Mouse (Mus musculus) layer of hippocampus, adult 18-20 months (tissue): Measurements from ENCODE around the gene Dcps. TPM values are rescaled to one million over a fixed set of nuclear protein-coding genes. Genes with fewer than 3 reads are reported as not detected.
A peak's percentile ranks its signal among the peaks of the same experiment; 100 is the strongest.

Experiments used
- DNase-seq, 2 experiments: peaks; one replicate each; pipeline ENCODE4 v3.0.0; 2022; ENCODE audit warnings: low spot score in 2 of 2
- long read RNA-seq: library from polyadenylated mRNA; stranded (forward); transcript quantifications from one replicate; pipeline ENCODE4 v2.0.0, GENCODE M21; 2021
- total RNA-seq, 2 experiments: library from RNA; stranded (reverse); gene quantifications; 2 replicates each; pipeline ENCODE4 v1.2.3; 2021

The Dcps gene
- 10 to 100 TPM; 21.1 to 21.2 TPM for total RNA-seq
- long read RNA-seq, transcript Dcps-201 (6 exons, 1,274 nt): major isoform, 20 of 25 reads
- long read RNA-seq, partial matches to known transcripts: 1 of 25 reads
- long read RNA-seq, other reads (novel, unspliced or antisense): 4 of 25 reads

GRCm38 (mm10) chr9:35175251-35176123 lies at the start of gene Dcps:
TSS of gene Dcps (minus strand) at chr9:35176061.
- DNase-seq: peak; percentile 95 to 98

GRCm38 (mm10) chr9:35223466-35223865 lies 47.6 kb upstream of the Dcps start:
- no peak for DNase-seq

DNA sequence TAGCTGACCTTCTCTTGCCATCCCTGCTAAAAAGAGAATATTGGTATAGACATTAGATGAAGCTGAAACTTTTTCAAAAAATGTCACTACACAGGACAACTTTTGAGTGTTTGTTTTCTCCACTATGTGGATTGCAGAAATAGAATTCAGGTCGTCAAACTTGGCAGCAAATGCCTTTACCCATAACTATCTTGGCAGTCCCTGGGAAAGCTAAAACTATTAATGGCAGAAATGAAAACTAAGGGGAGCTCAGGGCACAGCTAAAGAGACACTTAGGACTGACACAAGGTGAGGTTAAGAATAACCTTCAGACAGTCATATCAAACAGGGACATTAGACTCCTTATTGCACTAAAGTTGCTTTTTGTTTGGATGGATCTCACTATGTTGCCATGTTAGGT lies 42.1 kb upstream of the Dcps start:
- DNase-seq: no peak

DNA sequence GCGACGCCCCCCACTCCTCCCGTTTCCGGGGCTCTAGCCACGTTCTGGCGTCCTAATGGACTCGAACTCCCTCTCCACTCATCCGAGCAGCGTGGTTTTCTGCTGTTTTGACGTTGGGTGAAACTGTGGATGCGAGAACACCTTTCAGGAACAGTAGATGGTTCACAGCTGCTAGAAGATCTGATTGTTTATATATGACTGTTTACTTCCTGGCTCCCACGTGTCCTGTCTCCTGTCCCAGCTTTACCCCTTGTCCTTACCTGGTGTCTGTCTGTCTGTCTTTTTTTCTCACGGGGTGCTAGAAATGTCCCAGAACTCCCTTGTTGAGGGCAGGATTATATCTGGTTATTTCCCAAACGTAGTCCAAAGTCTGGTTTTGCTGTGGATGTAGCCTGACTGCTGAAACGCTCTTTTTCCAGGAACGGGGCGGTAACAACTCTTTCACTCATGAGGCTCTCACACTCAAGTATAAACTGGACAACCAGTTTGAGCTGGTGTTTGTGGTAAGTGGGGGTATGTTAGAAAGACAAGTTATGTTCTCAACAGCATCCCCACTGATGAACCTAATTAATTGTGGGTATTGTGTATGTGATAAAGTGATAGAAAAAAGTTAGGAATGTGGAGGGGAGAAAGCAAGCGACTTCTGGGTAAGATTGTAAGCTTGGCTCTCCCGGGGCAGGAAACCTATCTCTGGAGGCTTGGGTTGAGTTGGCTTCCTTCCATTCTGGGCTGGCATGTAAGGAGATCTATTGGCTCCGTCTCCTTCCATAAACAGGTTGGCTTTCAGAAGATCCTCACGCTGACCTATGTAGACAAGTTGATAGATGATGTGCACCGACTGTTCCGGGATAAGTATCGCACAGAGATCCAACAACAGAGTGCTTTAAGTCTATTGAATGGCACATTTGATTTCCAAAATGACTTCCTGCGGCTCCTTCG lies 36.0 kb upstream of the Dcps start:
- DNase-seq: no peak

DNA sequence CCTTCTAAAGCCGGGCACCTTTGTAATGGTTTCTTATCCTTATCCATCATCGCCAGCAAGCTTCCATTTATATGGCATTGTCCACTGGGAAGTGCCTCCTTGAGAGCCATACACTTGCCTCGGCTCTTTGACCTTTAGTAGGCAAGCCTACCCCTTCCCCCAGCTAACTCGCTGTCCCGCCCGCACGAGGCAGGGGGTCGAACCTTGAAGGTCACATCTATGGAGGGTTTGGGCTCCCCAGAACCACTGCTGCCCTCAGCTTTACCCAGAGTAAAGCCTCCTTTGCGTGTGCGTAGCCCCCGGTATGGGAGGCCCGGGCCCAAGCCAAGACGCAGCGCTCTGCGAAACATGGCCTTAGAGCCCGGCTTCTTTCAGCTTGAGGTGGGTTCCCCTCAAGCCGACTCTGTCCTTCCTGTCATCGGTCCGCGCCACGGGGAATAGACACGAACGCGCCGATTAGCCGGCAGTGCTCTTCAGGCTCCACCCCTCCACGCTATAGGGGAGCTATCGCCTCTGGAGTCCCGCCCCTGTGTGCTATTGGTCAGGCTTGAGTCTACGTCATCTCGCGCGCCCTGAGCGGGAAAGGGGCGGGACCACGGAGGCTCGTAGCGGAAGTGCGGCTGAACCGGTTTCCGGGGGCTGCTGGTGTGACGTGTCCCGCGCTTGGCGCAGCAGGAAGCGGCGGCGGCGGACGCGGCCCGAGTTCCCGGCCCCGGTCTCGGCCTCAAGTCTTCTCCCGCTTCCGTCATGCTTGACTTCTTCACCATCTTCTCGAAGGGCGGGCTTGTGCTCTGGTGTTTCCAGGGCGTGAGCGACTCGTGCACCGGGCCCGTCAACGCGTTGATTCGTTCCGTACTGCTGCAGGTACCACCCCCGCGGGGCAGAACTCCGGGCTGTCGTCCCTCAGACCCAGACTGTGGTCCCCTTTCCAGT lies 34.9 kb upstream of the Dcps start, which contains the start of gene Foxred1:
Gene Foxred1, minus strand, starts transcription at position 514 of the 933 bp plus-strand sequence.
- DNase-seq: peak; percentile 98 to 99

GRCm38 (mm10) chr9:35204421-35204820 lies 28.6 kb upstream of the Dcps start:
- no peak for DNase-seq

DNA sequence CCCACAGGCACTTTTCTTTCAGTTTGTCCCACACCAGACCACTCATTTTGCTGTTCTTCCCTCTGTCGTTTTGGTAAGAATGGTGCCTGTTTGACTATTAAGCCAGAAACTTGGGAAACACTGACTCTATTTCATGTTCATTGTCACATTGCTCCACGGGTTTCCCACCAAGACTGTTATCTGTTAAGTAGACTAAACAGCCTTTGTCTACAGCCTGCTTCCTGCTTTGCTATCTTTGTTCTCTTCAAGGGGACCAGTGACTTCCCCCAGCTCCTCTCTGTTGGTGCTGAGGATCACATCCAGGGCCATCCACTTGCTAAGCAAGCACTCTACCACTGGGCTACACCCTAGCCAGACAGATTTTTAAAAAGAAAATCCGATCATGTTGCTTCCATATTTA lies 27.7 kb upstream of the Dcps start:
- DNase-seq: no peak

DNA sequence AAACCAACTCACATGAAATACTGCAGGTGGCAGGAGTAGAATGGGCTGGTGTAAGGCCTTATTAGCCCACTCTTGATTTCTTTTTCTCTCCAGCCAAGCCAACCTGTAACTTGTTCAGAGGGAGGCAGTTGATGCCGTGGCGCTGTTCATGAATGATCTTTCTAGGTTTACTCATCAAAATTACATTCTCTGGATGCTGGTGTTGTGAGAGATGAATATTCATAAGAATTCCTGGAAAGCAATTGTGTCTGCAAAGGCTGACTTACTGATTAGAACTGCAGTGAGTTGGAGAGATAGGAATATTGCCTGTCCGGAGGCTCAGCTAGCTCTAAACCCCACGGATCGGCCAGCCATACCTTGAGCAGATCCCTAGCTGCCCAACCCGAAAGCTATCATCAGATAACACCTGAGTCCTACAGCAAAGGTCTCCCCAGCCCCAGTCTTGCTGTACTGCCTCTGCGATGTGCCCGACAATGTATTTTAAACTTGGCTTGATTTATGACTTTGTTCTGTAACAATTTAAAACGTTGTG lies 24.7 kb upstream of the Dcps start:
- DNase-seq: no peak

- DNase-seq: peak; percentile 59 to 75
Observed at GRCm38 (mm10) chr9:35199772-35200471, 24.1 kb upstream of the Dcps start, which contains the start of the genes Srpr and Tirap. TSS of gene Srpr (plus strand) at chr9:35200175. TSS of gene Tirap (minus strand) at chr9:35200291.

DNA sequence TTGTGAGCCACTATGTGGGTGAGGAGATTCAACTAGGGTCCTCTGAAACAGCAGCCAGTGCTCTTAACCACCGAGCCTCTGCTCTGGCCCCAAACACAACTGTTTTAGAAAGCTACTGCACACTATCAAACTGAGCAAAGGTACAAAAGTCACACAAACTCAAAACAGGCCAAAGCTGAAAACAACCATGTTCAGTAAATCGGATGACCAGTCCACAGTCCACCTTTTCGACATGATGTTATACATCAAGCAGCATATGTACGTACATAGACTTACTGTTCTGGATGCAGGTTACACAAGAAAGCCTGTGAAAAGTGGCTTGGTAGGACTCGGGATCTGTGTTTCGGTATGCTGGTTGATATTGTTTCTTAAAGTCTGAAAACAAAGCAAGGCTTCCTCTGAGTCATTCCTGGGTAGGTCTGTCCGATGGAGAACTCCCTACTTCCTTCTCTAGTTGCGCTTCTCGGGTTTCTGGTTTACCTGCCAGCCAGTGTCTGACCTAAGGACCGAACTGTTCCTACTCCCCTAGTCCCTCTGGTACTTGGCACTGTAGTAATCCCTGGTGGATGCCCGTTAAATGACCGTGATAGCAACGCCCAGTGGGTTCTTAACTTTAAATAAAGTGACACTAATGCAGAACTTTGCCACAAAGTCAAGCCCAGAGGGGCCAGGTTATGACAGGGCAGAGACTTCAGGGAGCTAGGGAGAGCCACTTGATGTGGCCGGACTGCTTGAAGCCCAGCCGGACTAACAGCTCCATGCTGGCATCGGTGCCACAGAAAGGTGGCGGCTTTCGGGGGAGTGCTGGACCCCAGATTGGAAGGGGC lies 23.3 kb upstream of the Dcps start:
- no peak for DNase-seq

GRCm38 (mm10) chr9:35198351-35198750 lies 22.5 kb upstream of the Dcps start:
- no peak for DNase-seq

- no peak for DNase-seq
Observed at GRCm38 (mm10) chr9:35197625-35198024, 21.8 kb upstream of the Dcps start.

- no peak for DNase-seq
Observed at GRCm38 (mm10) chr9:35194048-35194447, 18.2 kb upstream of the Dcps start.

GRCm38 (mm10) chr9:35192983-35193542 lies 17.2 kb upstream of the Dcps start:
- no peak for DNase-seq

DNA sequence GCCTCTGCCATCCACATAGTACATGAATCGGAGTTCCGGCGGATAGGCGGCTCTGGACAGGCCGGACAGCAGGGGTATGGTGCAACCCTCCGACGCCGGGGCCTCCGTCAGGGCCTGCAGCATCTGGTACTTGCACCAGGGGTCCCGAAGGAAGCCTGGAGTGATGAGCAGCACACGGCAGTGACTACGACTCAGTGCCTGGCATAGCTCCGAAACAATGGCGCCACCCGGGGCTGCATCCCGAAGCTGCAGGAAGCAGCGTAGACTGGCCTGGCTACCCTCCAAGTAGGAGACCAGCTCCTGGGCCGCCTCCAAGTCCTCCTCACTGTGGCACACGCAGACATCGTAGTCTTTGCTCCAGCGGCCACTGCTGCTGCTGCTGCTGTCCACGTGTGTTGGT lies 12.8 kb upstream of the Dcps start:
- DNase-seq: peak in 1 of 2 experiments; percentile 59

DNA sequence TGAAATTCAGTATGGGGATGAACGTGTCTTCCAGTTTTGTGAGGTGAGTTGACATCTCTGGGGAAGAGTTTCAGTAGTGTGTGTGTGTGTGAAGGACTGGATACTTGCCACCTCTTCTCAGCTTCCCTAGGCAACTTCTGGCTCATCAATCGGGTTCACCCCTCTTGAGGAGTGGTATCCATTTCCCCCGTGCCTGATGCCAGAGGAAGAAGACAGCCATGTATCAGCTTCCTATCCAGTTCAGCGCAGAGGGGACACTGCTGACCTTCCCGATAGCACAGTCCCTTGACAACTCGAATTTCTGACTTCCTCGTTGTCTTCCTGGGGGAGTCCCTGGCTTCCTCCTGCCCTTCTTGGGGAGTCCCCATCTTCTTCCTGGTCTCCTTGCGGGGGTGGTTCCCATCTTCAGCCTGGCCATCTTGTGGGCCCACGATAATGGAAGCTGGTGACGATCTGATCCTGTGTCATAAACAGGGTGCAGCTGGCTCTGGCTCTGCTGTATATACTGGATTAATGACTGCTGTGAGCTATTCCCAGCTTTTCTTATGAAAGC lies 11.6 kb upstream of the Dcps start:
- no peak for DNase-seq

DNA sequence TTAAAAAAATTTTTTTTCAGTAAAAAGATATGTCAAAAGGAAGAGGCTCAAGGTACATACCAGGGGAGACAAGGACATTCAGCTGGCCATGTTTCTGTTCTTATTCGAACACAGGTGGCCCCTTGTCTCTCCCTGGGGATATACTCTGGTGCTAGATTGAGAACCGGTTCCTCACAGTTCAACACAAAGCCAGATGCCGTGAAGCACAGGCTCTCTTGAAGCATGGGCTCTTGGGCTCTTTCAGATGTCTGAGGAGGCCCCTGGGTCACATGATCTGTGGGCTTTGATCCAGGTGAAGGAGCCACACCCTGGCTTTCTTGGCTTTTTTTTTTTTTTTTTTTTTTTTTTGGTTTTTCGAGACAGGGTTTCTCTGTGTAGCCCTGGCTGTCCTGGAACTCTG lies 10.6 kb upstream of the Dcps start:
- DNase-seq: no peak

GRCm38 (mm10) chr9:35183359-35183758 lies 7.5 kb upstream of the Dcps start:
- no peak for DNase-seq
